Mouse (Mus musculus): ENCODE measurements around the gene Hs3st4.

Gene Hs3st4

DNA sequence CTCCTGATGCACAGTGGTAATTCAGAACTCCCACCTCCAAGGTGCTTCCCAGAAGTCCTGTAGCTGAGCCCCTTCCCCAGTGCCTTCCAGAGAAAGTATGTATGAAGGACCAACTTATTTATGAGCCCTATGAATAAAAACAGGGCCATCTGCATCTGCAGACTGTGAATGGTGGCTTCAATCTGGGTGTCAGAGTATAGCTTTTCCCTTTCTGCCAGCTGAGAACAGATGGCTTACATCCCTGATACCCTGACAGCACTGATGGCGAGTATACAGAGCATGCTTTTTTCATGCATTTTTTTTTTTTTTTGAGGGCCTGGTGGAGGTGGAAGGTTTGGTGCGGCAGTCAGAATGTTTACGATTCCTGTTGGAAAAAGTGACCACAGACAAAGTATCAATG, 375.4 kb downstream of the Hs3st4 start:
- no peak for DNase-seq

DNA sequence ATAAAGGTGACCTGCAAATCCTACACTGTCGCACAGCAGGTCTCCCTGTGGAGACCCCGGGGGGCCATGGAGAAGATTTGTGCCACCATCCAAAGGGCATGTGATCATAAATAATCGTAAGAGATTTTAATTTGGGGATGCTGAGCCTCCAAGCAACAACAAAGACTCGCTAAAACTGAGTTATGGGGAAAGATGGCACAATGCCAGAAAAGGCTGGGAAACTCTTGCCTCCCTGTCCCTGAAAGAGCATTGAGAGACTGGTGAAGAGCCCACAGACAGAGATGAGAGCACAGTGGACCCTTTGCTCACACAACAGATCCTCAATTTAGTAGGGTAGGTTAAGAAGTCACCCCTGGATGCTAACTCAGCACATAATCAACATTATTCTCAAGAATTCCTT, 377.2 kb downstream of the Hs3st4 start:
- DNase-seq = no peak

DNA sequence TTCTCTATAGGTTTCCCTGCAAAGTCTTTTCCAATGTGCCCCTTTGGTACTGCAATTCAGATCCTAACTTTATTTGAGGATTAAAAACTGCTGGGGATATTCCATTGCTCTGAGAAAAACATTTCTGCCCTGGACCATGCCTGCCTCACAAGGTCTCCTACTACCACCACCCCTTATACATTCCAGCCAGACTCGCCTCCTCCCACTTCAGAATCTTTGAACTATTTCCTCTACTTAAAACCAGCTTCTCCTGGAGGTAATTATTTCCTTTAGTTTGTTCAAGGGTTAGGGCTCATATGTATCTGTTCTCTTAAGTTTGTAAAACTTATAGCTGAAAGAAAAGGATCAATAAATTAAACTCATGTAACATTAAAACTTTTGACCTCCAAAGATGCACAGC, 389.6 kb downstream of the Hs3st4 start:
- DNase-seq = no peak

DNA sequence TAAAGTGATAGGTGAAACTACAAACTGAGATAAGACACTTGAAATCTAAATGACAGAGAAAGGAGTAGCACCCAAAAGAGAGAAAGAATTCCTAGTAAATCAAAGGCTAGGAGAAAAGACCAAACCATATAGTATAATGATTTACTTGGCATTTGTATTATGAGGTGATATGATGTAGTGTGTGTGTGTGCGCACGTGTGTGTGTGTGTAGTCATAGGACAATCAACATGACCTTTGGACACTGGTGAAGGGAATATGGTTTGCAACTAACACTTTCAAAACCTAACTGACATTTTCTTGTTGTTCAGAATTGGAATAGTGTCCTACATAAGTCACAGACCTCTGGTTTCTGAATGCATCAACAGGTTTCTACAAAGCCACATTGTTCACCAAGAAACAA, 390.0 kb downstream of the Hs3st4 start:
- DNase-seq = no peak

DNA sequence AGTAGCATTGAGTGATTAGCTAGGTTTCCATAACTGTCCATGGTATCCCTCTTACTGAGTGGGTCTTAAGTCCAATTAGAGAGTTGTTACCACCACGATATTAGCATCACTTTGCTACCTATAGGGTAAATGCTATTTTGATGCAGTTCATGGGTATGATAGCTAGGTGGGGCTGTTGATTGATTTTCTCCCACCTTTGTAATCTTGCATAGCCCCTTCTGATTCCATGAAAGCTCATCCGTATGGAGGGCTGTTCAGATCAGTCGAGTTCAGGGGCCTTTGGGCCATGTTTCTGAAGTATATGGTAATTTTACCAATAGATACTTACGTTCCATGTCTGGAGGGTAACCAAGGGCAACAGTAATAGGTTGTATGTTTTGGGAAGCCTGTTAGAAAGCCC, 400.8 kb downstream of the Hs3st4 start:
- DNase-seq = peak; percentile 26

DNA sequence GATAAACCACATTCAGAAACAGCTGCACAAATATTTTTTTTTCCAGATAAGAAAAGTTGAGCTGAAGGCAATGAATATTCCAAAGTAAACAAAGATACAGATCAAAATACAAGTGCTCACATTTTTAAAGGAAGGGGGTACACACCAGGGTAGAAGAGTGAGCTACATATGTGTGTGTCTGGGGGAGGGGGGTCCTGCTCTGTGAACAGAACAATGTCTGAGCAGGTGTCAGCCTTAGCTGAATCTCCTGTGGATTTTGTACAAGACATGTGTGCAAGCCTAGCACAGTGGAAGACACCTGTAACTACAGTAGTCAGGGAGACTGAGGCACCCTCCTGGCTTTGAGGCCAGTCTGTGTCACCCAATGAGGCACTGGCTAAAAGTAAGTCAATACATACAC, 416.5 kb downstream of the Hs3st4 start:
- no peak for DNase-seq

DNA sequence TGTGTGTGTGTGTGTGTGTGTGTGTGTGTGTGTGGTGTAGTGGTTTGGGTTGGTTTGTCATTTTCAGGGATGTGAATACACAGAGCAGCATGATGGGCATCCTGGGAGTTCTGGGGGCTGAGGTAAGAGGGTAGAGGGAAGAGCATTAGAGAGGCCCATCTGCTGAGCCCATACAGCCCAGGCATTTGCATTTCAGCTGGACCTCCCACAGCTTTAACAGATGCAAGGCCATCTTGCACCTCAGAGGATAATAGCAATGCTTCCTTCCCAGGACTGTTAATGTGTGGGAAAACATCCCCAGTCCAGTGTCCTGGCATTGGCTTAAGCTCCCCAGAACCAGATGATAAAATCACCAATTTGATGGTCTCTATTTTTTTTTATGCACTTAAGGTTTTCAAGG, 444.3 kb downstream of the Hs3st4 start:
- DNase-seq = no peak

All from kidney, adult 9 months (tissue).